Mouse (Mus musculus) c-Kit-negative CD71-positive TER-119-positive erythroid progenitor cells, embryonic 14.5 days (primary cell): ENCODE measurements around the gene Prmt2.

Source experiments
- DNase-seq: peaks from one replicate; pipeline ENCODE4 v3.0.0-alpha.2; 2013; ENCODE audit warnings: low read depth, low spot score

The Prmt2 gene

DNA sequence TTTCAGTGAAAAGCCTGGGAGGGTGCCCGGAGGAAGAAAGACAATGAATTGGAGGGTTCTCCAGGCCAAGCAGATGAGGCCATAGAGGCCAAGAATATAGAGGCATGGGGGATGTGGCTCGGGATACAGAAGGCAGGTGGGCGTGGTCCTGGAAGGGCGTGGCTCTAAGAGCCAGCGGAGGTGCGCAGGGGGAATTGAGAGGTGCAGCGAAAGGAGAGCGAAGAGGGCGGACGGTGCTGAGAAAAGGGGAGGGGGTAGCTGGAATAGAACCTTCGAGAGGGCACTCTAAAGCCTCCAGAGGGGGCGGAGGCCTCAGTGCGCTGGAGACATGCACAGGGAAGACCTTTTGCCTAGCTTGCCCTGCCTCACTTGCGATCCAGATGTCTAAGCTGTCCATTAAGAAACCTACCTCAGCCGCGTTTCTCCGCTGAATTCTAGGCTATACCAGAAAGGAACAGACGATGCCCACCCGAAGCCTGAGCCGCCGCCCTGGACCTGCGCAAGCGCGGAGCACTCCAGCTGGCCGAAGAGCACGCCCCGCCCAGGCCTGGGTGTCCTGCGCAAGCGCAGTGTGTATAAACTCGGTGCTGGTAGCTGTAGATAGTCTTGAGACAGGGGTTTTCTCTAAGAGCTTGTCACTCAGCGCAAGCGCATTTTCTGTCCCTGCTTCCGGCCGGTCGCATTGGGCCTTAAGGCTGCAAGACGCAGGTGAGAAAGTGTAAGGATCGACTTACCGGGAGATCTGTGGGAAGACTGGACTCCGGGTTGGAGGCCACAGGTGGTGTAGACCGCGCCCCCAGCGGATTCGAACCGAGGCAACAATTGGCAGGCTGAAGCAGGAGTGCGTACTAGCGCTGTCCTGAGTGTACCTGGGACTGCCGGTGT is at the start of gene Prmt2:
Gene Prmt2 (minus strand): TSS at position 525 of the 885 bp plus-strand sequence.
- peak; percentile 83 for DNase-seq

DNA sequence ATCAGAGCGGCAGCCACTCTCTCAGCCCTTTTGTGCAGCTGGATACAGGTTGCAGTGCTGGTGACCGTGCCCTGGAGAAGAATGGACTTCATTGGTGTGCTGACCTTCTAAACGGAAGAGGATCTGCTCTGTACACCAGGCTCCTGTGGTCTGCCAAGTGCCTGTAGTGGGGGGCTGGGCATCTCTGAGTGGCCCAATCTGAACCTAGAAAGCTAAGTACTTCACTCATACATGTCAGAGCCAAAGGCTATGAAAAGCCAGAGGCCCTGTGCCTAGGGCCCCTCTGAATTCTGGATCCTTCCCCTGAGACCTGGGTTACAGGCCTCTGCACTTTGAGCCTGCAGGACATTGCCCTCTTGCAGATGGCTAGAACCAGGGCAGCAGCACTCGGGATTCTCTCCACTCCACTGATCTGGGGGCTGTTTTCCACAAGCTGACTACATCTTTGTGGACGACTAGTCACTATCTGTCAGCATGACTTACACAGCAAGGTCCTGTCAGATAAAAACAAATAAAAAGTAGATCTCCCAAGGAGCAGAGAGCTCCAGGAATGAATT is 41.0 kb upstream of the Prmt2 start:
- no peak for DNase-seq

DNA sequence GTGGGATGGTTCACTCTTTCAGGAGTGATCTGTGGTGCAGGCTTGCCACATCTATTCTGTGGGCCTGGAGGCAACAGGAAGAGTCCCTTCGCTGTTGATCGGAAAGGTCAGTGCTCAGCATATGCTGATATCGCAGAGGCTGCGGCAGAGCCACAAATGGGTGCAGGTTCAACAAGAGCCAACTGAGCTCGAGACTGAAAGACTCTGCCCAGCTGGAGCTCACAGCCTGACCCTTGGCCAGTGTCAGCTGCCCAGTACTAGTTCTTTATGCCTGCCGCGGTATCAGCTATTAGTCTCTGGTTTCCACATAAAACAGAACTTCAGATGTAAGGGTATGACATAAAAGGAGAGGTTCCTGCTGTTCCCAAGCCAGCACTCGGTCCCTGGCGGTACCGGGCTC is 37.6 kb upstream of the Prmt2 start:
- no peak for DNase-seq

DNA sequence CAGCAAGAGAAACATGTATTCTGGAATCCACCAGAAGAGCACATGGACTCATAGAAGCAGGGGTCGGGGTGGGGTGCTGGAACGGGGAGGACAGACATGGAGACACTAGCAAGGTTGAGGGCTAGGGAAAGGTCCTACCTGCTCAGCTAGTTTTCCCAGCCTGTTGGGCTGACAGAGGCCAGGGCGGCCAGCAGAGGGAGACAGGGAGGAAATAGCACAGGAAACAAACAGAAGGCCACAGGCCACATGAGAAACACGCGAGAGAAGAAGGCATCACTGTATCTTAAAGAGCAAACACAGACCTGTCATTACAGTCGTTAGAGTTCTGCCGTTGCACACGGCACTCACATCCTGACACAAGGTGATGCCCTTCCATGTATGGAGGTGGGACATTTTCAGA is 33.6 kb upstream of the Prmt2 start:
- DNase-seq: no peak

GRCm38 (mm10) chr10:76262431-76262830 is 24.8 kb upstream of the Prmt2 start:
- no peak for DNase-seq

DNA sequence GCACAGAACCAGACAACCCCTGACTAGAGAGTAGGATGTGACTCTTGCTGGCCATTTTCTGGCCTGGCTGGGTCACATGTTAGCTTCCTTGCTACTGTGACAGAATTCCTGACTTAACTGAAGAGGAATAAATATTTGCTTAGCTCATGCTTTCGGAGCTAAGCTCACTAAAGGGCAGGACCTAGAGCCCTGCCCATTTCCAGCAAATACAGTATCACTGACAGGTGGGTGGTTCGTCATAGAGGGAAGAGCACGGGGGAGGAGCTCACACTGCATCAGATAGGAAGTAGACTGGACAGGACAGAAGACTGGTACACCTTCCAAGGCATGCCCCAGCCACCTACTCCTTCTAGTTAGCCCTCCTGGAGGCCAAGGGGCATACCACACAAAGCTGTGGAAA is 23.8 kb upstream of the Prmt2 start:
- DNase-seq: no peak

DNA sequence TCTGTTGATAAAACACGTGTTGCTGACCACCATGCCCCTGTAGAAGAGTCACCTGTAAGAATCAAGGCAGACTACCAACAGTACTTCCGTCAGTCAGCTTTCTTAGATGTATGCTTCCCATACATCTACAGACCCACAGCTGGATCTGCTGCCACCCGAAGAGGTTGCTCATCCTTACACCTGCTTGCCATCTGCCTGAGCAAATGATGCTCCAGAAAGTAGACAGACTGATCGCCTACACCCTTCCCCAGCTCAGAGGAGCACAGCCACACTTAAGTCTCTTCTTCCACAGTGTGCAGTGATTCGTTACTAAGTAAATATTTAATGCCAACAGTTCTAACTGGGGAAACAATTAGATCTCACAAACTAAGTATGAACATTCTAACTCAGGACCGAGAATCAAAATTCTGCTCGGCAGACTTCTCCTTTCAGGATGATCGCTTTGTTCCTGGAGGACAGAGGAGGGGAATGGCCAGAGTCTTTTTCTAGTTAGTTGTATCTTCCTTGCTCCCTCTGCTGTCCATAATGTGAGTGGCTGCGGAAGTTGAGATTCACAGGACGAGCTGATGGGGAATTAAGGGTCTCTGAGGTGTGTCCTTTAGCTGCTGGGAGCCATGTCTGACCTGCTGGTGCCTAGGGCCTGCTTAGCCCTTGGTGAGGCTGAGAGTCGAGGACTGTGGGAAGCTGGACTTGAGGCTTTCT is 22.8 kb upstream of the Prmt2 start:
- no peak for DNase-seq

- DNase-seq: no peak
These were observed 22.0 kb upstream of the Prmt2 start for GRCm38 (mm10) chr10:76259566-76260232.

- DNase-seq: no peak
These were observed 20.2 kb upstream of the Prmt2 start for GRCm38 (mm10) chr10:76257719-76258390.

- DNase-seq: no peak
These were observed 19.6 kb upstream of the Prmt2 start for GRCm38 (mm10) chr10:76257231-76257630.

- no peak for DNase-seq
These were observed 18.0 kb upstream of the Prmt2 start for GRCm38 (mm10) chr10:76255617-76256016.

DNA sequence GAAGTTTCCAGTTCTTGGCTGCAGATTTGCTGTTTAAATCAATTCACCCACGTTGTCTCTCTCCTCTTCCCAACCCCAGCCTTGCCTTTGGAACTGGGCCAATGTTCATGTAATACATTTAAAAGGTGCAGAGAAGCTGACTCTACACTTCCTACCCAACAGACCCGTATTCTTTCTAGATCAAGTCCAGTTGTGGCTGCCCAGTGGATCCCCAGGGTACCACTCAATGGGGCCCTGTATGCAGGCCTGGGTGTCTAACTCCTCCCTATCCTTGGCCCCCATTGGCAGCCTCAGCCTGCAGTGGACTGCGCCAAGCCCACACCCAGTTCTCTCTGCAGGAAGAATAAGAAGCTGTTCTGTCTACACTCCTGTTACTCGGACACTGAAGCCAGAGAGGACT is 15.9 kb upstream of the Prmt2 start, which contains the start of gene S100b:
Gene S100b (plus strand): TSS at position 318 of the 400 bp plus-strand sequence.
- no peak for DNase-seq

DNA sequence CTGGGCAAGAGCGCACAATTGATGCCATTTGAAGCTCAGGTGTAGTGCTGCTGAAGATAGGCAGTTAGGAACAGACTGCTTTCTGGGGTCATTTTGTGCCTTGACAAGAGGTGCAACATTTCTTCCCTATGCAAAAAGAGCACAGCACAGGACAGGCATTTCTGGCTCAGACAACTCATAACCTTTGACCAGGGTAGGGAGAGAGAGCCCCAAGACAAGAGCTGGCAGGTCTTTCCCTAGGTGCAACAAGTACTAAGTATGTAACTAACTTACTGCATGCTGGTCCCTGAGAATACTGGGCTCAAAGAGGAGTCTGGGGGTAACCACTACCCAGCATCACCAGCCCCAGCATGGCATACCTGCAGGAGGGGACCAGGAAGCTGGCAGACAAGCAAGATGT is 15.4 kb upstream of the Prmt2 start:
- DNase-seq: no peak

GRCm38 (mm10) chr10:76250870-76251269 is 13.2 kb upstream of the Prmt2 start:
- no peak for DNase-seq

- DNase-seq: no peak
These were observed 10.9 kb upstream of the Prmt2 start for GRCm38 (mm10) chr10:76248647-76248968.

DNA sequence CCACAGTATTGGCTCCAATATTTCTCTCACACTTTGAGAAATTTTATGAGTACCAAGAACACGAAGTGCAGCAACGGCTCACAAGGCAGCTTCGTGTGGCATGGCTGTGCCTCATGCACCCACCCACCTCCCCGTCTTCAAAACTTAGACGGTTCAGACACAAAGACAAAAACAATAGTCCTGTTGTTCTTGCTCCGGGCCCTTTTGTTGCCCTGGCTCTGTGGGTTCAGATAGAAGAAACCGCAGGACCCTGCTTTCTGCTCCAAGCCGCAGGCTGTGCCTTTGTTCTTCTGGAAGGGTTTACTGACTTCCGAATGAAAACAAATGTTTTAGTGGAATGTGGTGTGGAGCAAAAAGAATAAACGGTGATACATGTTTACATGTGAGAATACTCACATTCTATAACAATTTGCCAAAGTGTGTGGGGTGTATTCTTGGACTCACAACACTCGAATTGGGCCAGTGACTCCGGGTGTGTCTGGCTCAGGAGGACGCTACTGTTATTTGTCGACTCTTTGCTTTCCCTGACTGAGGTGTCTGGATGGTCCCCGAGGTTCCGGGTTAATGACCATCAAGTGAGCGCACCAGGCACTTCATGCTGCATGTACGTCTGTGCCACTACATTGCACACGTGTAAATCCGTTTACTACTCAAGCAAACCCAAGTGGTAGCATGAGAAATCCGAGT is 10.4 kb upstream of the Prmt2 start:
- no peak for DNase-seq

GRCm38 (mm10) chr10:76246601-76247000 is 8.9 kb upstream of the Prmt2 start:
- no peak for DNase-seq

- DNase-seq: no peak
These were observed 7.4 kb upstream of the Prmt2 start for GRCm38 (mm10) chr10:76245106-76245505.

- no peak for DNase-seq
These were observed 1.7 kb upstream of the Prmt2 start for GRCm38 (mm10) chr10:76239401-76239800.

DNA sequence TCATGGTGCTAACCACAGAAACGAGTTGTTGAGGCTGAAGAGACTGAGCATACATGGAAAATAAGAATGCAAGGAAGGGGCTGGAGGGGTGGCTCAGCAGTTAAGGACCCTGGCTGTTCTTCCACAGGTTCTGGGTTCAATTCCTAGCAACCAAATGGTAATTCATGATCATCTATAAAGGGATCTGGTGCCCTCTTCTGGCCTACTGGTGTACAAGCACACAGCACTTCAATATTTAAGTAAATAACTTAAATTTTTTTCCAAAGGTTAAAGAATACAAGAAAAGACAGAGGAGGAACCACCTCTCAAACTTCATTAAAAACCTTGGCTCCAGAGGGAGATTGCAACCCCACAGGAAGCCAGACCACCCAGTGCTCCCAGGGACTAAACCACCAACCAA is 8.0 kb downstream of the Prmt2 start:
- DNase-seq: no peak

DNA sequence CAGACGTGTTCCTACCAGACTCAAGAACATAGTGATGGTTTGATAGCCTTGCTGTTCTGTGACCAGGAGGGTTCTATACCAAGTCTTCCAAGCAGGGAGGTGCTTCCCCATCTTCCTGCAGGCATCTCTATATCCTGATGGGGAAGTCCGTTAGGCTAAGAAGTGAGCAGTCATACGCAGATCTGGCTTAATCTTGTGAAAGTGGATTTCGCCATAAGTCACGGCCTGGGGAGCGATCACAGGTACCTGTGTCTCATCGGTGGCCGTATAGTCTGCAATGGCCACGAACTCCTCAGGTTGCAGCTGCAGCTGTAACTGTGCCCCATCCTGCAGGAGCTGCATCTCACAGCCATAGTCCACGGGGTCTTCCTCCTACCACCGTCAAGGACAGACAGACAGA is 11.7 kb downstream of the Prmt2 start:
- DNase-seq: no peak
